Mouse (Mus musculus): ENCODE results near the gene Phf5a. TPM values are rescaled to one million over a fixed set of nuclear protein-coding genes. Genes with fewer than 3 reads are reported as not detected.

Phf5a gene
- 18.2 TPM for polyA plus RNA-seq (2014; fragmentation: Illumina TruSeq; extraction: RNeasy Lipid Tissue Mini Kit (QIAGEN cat#74804); ENCODE audit: low read depth, low replicate concordance)

DNA sequence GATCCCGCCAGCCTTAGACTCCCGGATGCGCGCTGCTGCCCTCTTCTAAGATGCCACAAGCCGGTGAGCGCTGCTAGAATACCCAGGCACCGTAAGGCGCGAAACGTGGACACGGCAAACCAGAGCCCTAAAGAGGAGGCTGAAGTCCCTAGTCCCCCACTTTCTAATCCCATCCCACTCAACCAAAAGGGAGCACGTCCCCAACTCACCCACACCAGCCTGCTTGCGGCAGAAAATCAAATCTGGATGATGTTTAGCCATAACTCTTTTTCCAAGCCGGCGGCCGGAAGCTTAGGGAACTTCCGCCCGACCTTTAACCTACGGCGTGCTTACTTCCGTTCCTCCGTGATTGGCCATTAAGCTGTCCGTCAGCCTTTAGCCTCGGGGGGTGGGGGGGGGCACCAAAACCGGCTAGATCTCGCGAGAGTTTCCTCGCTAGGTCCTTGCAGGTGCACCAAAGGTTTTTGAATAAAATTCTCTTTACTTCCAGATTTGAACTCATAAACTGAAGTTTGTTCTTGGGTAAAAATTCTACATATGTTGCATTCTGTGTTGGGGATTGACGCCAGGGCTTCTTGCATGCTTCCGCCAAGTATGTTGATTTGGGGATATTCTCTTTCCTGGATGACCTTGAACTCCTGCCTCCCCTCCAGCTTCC is at the start of gene Phf5a:
TSS of gene Phf5a (minus strand) at position 308 of the 658 bp plus-strand sequence.

DNA sequence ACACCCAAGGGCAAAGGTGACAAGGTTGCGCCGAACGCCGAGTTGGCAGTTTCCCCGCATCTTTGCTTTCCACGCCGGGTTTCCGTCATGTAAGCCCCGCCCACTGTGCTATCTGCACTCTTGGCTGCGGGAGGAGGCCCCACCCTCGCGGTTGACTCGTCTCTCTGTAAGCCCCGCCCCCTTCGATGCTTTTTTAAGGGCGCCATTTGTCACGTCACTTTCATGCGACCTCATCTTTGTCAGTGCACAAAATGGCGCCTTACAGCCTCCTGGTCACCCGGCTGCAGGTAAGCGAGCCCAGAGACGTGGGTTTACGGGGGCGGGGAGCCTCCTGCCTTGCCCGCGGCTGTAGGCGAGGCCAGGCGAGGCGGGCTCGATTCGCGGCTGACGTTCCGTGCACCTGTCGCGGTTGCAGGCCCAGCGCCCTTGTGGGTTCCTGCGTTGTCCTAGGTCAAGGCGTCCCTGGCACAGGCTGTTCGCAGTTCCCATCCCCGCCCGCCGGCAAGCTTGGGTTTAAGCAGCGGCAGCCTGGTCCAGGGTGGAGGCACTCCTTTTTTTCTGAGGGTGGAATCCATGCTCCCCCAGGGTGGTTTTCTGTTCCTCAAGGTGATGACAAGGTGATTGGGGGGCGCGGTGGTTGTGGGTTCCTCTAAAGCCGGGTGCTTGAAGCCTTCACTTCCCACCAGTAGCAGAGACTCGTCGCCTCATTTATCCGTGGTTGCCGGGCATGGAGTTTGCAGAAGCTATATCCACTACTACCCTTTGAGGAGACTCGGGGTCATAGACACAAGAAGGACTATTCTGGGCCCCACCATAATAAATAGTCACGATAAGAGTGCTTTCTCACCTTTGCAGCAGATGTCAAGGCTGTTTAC is 788 bp upstream of the Phf5a start, which contains the start of gene Aco2:
TSS of gene Aco2 (plus strand) at position 48 of the 875 bp plus-strand sequence.

DNA sequence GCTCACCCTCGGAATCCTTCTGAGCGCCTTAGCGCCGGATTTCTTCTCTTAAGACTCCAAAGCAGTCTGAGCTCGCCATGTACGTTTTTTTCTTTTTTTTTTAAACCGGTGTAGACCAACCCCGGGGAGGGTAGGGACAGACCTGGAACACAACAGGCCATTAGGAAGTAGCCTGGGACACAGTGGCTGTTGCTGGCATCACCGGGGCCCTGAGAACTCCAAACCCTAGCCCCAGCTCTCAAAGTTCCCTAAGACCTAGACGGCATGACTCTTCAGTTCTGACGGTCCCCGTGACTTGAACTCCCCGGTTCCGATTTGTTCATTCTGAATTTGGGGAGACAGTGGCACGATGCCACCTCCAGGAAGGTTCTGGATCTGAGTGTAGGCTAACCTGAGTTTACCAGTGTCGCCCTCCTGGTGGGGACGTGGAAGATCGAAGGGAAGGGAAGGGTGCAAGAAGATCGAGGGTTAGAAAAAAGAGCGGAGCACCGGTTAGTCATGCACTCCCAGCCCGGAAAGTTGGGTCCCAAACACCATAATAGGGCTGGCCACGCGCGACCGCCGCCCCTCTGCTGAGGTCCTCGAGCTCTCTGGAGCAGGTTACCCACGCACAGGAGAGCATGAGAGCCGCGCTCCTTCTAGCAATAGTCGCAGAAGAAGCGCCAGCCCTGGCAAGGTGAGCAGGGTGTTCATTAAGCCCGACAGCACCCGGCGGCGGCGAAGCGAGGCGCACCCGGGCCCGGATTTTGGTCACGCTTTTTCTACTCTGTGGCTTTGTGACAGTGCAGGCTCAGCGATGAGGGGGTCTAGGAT is 13.0 kb downstream of the Phf5a start, which contains the start of gene Tob2:
TSS of gene Tob2 (minus strand) at position 280 of the 813 bp plus-strand sequence.

Other genes with a start within 250 kb of the Phf5a start
- gene L3mbtl2, start 208.0 kb downstream of the Phf5a start, polyA plus RNA-seq (2014; fragmentation: Illumina TruSeq; extraction: RNeasy Lipid Tissue Mini Kit (QIAGEN cat#74804); ENCODE audit: low read depth, low replicate concordance) = 2.3 TPM
- not detected for gene Chadl, start 174.6 kb downstream of the Phf5a start, polyA plus RNA-seq (2014; fragmentation: Illumina TruSeq; extraction: RNeasy Lipid Tissue Mini Kit (QIAGEN cat#74804); ENCODE audit: low read depth, low replicate concordance)
- 7.0 TPM for gene Zc3h7b, start 126.9 kb downstream of the Phf5a start, polyA plus RNA-seq (2014; fragmentation: Illumina TruSeq; extraction: RNeasy Lipid Tissue Mini Kit (QIAGEN cat#74804); ENCODE audit: low read depth, low replicate concordance)
- gene Rangap1, start 126.4 kb downstream of the Phf5a start, polyA plus RNA-seq (2014; fragmentation: Illumina TruSeq; extraction: RNeasy Lipid Tissue Mini Kit (QIAGEN cat#74804); ENCODE audit: low read depth, low replicate concordance) = 5.6 TPM
- 21.2 TPM for gene Tef, start 69.5 kb downstream of the Phf5a start, polyA plus RNA-seq (2014; fragmentation: Illumina TruSeq; extraction: RNeasy Lipid Tissue Mini Kit (QIAGEN cat#74804); ENCODE audit: low read depth, low replicate concordance)
- gene Tob2, start 13.1 kb downstream of the Phf5a start, polyA plus RNA-seq (2014; fragmentation: Illumina TruSeq; extraction: RNeasy Lipid Tissue Mini Kit (QIAGEN cat#74804); ENCODE audit: low read depth, low replicate concordance) = 8.8 TPM
- gene Aco2, start 398 bp upstream of the Phf5a start, polyA plus RNA-seq (2014; fragmentation: Illumina TruSeq; extraction: RNeasy Lipid Tissue Mini Kit (QIAGEN cat#74804); ENCODE audit: low read depth, low replicate concordance) = 87.4 TPM
- gene Polr3h, start 54.3 kb upstream of the Phf5a start, polyA plus RNA-seq (2014; fragmentation: Illumina TruSeq; extraction: RNeasy Lipid Tissue Mini Kit (QIAGEN cat#74804); ENCODE audit: low read depth, low replicate concordance) = 0.41 TPM
- 0.19 TPM for gene Csdc2, start 64.8 kb upstream of the Phf5a start, polyA plus RNA-seq (2014; fragmentation: Illumina TruSeq; extraction: RNeasy Lipid Tissue Mini Kit (QIAGEN cat#74804); ENCODE audit: low read depth, low replicate concordance)
- 2.9 TPM for gene Pmm1, start 89.0 kb upstream of the Phf5a start, polyA plus RNA-seq (2014; fragmentation: Illumina TruSeq; extraction: RNeasy Lipid Tissue Mini Kit (QIAGEN cat#74804); ENCODE audit: low read depth, low replicate concordance)
- not detected for gene 1700029P11Rik, start 108.6 kb upstream of the Phf5a start, polyA plus RNA-seq (2014; fragmentation: Illumina TruSeq; extraction: RNeasy Lipid Tissue Mini Kit (QIAGEN cat#74804); ENCODE audit: low read depth, low replicate concordance)
- gene Xrcc6, start 115.9 kb upstream of the Phf5a start, polyA plus RNA-seq (2014; fragmentation: Illumina TruSeq; extraction: RNeasy Lipid Tissue Mini Kit (QIAGEN cat#74804); ENCODE audit: low read depth, low replicate concordance) = 67.2 TPM
- gene Desi1, start 162.0 kb upstream of the Phf5a start, polyA plus RNA-seq (2014; fragmentation: Illumina TruSeq; extraction: RNeasy Lipid Tissue Mini Kit (QIAGEN cat#74804); ENCODE audit: low read depth, low replicate concordance) = 10.5 TPM
- gene Snu13, start 175.7 kb upstream of the Phf5a start, polyA plus RNA-seq (2014; fragmentation: Illumina TruSeq; extraction: RNeasy Lipid Tissue Mini Kit (QIAGEN cat#74804); ENCODE audit: low read depth, low replicate concordance) = 306 TPM
- not detected for gene 4930407I10Rik, start 187.2 kb upstream of the Phf5a start, polyA plus RNA-seq (2014; fragmentation: Illumina TruSeq; extraction: RNeasy Lipid Tissue Mini Kit (QIAGEN cat#74804); ENCODE audit: low read depth, low replicate concordance)
- gene Mei1, start 198.1 kb upstream of the Phf5a start, polyA plus RNA-seq (2014; fragmentation: Illumina TruSeq; extraction: RNeasy Lipid Tissue Mini Kit (QIAGEN cat#74804); ENCODE audit: low read depth, low replicate concordance) = not detected